Mouse (Mus musculus): ENCODE data around the gene Dctd. TPM values are rescaled to one million over a fixed set of nuclear protein-coding genes. Genes with fewer than 3 reads are reported as not detected.
A peak's percentile ranks its signal among the peaks of the same experiment; 100 is the strongest.
"Not testable (repeated sequence)": the region's sequence is repeated elsewhere in the genome, so short reads cannot be mapped to it uniquely, and the experiment has no call there.

The Dctd gene
- polyA plus RNA-seq, 1 experiment from 2014 or later: 48.7 TPM

- H3K4me1 ChIP-seq: 0 out of 2 replicates have a peak, but pooled peaks cover 11% of the 10 kb centered on the region
- no peaks in the 10 kb centered on the region for H3K27me3 ChIP-seq (ENCODE audit: insufficient read depth, poor library complexity, severe bottlenecking)
- H3K4me3 ChIP-seq: no peak overlapping the region; the same call in 1 of the 2 replicates
- WGBS: 36% methylated on average over 15 of the region's 15 CpGs
- 0 out of 2 replicates have a peak overlapping the region, but pooled peaks have one; percentile 1 for H3K27ac ChIP-seq
- H3K36me3 ChIP-seq: no peaks in the 10 kb centered on the region
- peak; percentile 78 for DNase-seq (ENCODE audit: low spot score)
- peaks cover 9% of the 10 kb centered on the region; the same call in 1 of the 2 replicates for H3K9me3 ChIP-seq
These were observed 54.6 kb downstream of the Dctd start for GRCm38 (mm10) chr8:48153360-48154121.

DNA sequence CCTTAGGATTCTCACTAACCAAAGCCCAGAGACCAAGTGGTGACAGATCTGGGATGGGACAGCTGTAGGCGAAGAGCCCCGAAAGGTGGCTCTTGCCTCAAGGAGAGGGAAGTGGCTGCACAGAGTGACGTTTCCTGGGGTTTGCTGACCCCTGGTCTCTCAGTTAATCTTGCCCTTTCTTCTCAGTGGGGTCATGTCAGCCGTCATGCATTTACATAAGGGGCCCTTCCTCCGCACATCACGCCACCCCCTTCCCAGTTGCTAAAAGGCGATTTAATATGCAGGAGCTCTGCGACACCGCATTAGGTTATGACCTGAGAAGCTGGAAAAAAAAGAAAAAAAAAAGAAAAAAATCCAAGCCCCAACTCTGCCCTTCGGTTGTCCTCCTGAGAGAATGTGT lies 58.8 kb downstream of the Dctd start:
- H3K27ac ChIP-seq: no peak overlapping the region
- H3K9me3 ChIP-seq: peaks cover 6% of the 10 kb centered on the region; the same call in 1 of the 2 replicates
- no peak for DNase-seq (ENCODE audit: low spot score)
- H3K4me3 ChIP-seq: no peak overlapping the region
- H3K36me3 ChIP-seq: no peaks in the 10 kb centered on the region
- 0 out of 2 replicates have a peak, but pooled peaks cover 6% of the 10 kb centered on the region for H3K4me1 ChIP-seq
- WGBS: 33% methylated on average over 10 of the region's 10 CpGs
- no peaks in the 10 kb centered on the region for H3K27me3 ChIP-seq (ENCODE audit: insufficient read depth, poor library complexity, severe bottlenecking)

DNA sequence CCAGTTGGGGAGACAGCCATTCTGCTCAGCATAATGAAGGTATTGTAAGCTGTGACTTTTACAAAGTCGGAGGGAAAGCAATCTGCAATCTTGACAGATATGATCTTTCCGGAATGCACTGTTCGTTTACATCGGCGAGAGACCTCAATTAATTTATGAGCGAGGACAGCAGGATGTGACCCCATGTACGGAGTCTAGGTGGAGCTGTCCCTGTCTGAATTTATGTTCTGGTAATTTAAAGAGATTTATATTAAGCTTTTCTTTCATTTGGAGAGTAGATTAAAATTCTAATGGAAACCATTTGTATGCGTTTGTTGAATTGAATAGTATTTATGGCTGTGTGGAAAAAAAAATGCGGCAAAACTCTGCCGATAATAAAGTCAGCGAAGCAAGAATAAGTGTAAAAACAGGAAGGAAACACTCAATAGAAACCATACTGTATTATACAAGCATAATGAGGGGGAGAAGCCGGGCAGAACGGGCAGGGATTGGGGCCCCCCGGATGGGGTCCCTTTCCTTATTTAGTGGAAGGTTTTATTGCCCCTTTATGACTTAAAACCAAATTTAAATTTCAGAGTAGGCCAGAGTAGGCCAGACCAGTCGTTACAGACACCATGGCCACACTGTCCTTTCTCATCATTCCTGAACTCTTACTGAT lies 59.8 kb downstream of the Dctd start:
- Histone ChIP-seq H3K36me3 (no peaks in the 10 kb centered on the region), H3K4me1 (peaks cover 9% of the 10 kb centered on the region; the same call in 1 of the 2 replicates), H3K9me3 (peaks cover 6% of the 10 kb centered on the region; the same call in 1 of the 2 replicates), H3K4me3 (no peak overlapping the region), H3K27me3 (ENCODE audit: insufficient read depth, poor library complexity, severe bottlenecking) (no peaks in the 10 kb centered on the region), H3K27ac (no peak overlapping the region)
- no peak for DNase-seq (ENCODE audit: low spot score)
- WGBS: 75% methylated on average over 15 of the region's 15 CpGs

DNA sequence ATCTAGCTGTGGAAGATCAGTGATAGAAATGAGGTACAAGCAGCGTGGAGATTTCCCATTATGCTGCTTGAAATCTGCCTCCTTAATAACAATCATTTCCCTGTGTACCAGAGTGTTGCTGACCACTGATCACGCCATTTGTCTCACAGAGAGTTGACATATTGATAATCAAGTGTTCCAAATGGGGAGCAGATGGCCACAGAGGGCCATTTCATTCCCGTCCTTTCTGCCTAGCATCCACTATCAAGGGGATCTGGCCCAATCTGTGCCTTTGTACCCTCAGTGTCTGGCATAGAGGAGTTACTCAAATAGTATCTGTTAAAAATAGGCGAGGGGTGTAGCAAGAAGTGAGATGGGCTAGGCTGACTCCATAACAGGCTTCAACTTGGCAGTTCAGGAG lies 78.5 kb downstream of the Dctd start:
- no peaks in the 10 kb centered on the region for H3K4me1 ChIP-seq
- DNase-seq (ENCODE audit: low spot score): no peak
- no peaks in the 10 kb centered on the region for H3K27me3 ChIP-seq (ENCODE audit: insufficient read depth, poor library complexity, severe bottlenecking)
- 73% methylated on average over 4 of the region's 4 CpGs for WGBS
- H3K4me3 ChIP-seq: no peak overlapping the region
- H3K27ac ChIP-seq: no peak overlapping the region
- H3K36me3 ChIP-seq: no peaks in the 10 kb centered on the region
- H3K9me3 ChIP-seq: 0 out of 2 replicates have a peak, but pooled peaks cover 4% of the 10 kb centered on the region

- no peaks in the 10 kb centered on the region for H3K36me3 ChIP-seq
- 89% methylated on average over 1 of the region's 1 CpGs for WGBS
- H3K4me3 ChIP-seq: no peak overlapping the region
- DNase-seq (ENCODE audit: low spot score): no peak
- no peaks in the 10 kb centered on the region for H3K4me1 ChIP-seq
- 0 out of 2 replicates have a peak, but pooled peaks cover 4% of the 10 kb centered on the region for H3K9me3 ChIP-seq
- H3K27ac ChIP-seq: no peak overlapping the region
- no peaks in the 10 kb centered on the region for H3K27me3 ChIP-seq (ENCODE audit: insufficient read depth, poor library complexity, severe bottlenecking)
These were observed 79.0 kb downstream of the Dctd start for GRCm38 (mm10) chr8:48177876-48178275.

- H3K9me3 ChIP-seq: 0 out of 2 replicates have a peak, but pooled peaks cover 4% of the 10 kb centered on the region
- H3K4me1 ChIP-seq: no peaks in the 10 kb centered on the region
- H3K27me3 ChIP-seq (ENCODE audit: insufficient read depth, poor library complexity, severe bottlenecking): no peaks in the 10 kb centered on the region
- no peaks in the 10 kb centered on the region for H3K36me3 ChIP-seq
- H3K27ac ChIP-seq: no peak overlapping the region
- WGBS: 82% methylated on average over 4 of the region's 4 CpGs
- H3K4me3 ChIP-seq: no peak overlapping the region
- no peak for DNase-seq (ENCODE audit: low spot score)
These were observed 80.1 kb downstream of the Dctd start for GRCm38 (mm10) chr8:48178993-48179392.

- H3K27ac ChIP-seq; H3K36me3 ChIP-seq; H3K27me3 ChIP-seq (ENCODE audit: insufficient read depth, poor library complexity, severe bottlenecking); DNase-seq (ENCODE audit: low spot score); H3K4me3 ChIP-seq; H3K9me3 ChIP-seq; H3K4me1 ChIP-seq: not testable (repeated sequence)
- WGBS: 82% methylated on average over 9 of the region's 9 CpGs
These were observed 81.3 kb downstream of the Dctd start for GRCm38 (mm10) chr8:48180146-48180545.

- Histone ChIP-seq H3K4me3 (no peak overlapping the region), H3K9me3 (0 out of 2 replicates have a peak, but pooled peaks cover 4% of the 10 kb centered on the region), H3K4me1 (no peaks in the 10 kb centered on the region), H3K27me3 (ENCODE audit: insufficient read depth, poor library complexity, severe bottlenecking) (no peaks in the 10 kb centered on the region), H3K27ac (no peak overlapping the region), H3K36me3 (no peaks in the 10 kb centered on the region)
- DNase-seq (ENCODE audit: low spot score): no peak
- WGBS: 85% methylated on average over 3 of the region's 3 CpGs
These were observed 82.1 kb downstream of the Dctd start for GRCm38 (mm10) chr8:48181000-48181399.

GRCm38 (mm10) chr8:48183758-48184157 lies 84.9 kb downstream of the Dctd start:
- Histone ChIP-seq H3K27me3 (ENCODE audit: insufficient read depth, poor library complexity, severe bottlenecking) (no peaks in the 10 kb centered on the region), H3K4me1 (no peaks in the 10 kb centered on the region), H3K9me3 (0 out of 2 replicates have a peak, but pooled peaks cover 10% of the 10 kb centered on the region), H3K4me3 (no peak overlapping the region), H3K36me3 (no peaks in the 10 kb centered on the region), H3K27ac (no peak overlapping the region)
- 88% methylated on average over 7 of the region's 7 CpGs for WGBS
- no peak for DNase-seq (ENCODE audit: low spot score)

DNA sequence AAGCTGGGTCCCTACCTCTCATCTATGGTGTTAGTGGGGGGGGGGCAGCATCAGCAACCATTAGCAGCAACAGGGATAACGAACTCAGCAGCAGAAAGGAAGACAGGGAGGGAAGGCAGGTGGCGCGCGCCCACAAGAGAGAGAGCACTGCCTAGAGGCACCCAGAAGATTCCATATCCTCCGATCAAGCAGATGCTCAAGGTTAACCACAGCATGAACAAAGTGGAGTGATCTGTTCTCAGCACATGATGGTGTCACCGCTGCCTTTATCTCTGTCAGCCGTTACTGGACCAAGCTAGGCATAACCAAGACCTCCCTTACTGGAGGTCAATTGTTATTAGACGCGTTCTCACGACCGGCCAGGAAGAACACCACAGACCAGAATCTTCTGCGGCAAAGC lies 89.7 kb downstream of the Dctd start:
- no peak for DNase-seq (ENCODE audit: low spot score)
- no peaks in the 10 kb centered on the region for H3K4me1 ChIP-seq
- 92% methylated on average over 12 of the region's 12 CpGs for WGBS
- no peak overlapping the region for H3K27ac ChIP-seq
- H3K4me3 ChIP-seq: no peak overlapping the region
- H3K27me3 ChIP-seq (ENCODE audit: insufficient read depth, poor library complexity, severe bottlenecking): no peaks in the 10 kb centered on the region
- H3K36me3 ChIP-seq: no peaks in the 10 kb centered on the region
- H3K9me3 ChIP-seq: 0 out of 2 replicates have a peak, but pooled peaks cover 6% of the 10 kb centered on the region

- H3K27ac ChIP-seq: no peak overlapping the region
- peaks cover 3% of the 10 kb centered on the region; the same call in 1 of the 2 replicates for H3K9me3 ChIP-seq
- H3K4me1 ChIP-seq: no peaks in the 10 kb centered on the region
- no peaks in the 10 kb centered on the region for H3K27me3 ChIP-seq (ENCODE audit: insufficient read depth, poor library complexity, severe bottlenecking)
- H3K4me3 ChIP-seq: no peak overlapping the region
- 92% methylated on average over 9 of the region's 9 CpGs for WGBS
- DNase-seq (ENCODE audit: low spot score): no peak
- no peaks in the 10 kb centered on the region for H3K36me3 ChIP-seq
These were observed 97.1 kb downstream of the Dctd start for GRCm38 (mm10) chr8:48195971-48196370.

- Histone ChIP-seq H3K4me3 (no peak overlapping the region), H3K36me3 (no peaks in the 10 kb centered on the region), H3K27ac (no peak overlapping the region), H3K27me3 (ENCODE audit: insufficient read depth, poor library complexity, severe bottlenecking) (no peaks in the 10 kb centered on the region), H3K9me3 (peaks cover 3% of the 10 kb centered on the region; the same call in 1 of the 2 replicates), H3K4me1 (no peaks in the 10 kb centered on the region)
- DNase-seq (ENCODE audit: low spot score): no peak
- 89% methylated on average over 9 of the region's 9 CpGs for whole genome bisulfite sequencing
These were observed 100.3 kb downstream of the Dctd start for GRCm38 (mm10) chr8:48199171-48199570.

DNA sequence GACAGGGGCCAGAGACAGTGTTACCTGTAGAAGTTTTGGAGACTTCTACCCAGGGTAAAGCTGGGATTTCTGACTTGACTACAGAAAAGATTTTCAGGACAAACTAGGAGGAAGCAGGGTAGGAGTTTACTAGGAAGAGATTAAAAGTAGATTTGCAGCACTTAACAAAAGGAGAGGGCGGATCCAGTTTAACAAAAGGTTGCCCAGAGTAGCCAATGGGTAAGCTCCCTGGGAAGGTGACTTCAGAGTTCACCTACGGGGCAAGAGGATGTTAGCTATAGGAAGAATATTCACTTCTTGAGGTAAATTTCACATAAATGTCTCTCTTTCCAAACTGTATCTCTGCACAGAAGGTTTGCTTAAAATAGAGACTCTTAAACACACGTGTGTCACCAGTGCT lies 103.7 kb downstream of the Dctd start:
- Histone ChIP-seq H3K27me3 (ENCODE audit: insufficient read depth, poor library complexity, severe bottlenecking) (no peaks in the 10 kb centered on the region), H3K9me3 (no peaks in the 10 kb centered on the region), H3K27ac (no peak overlapping the region), H3K36me3 (no peaks in the 10 kb centered on the region), H3K4me1 (no peaks in the 10 kb centered on the region), H3K4me3 (no peak overlapping the region)
- 67% methylated on average over 3 of the region's 3 CpGs for WGBS
- DNase-seq (ENCODE audit: low spot score): no peak
